ENCODE assay signal across 23 mouse cellular contexts in genomic region chr2:155524378-155524777, GRCm38 (mm10). TPM values are rescaled to one million over a fixed set of nuclear protein-coding genes. Genes with fewer than 3 reads are reported as not detected.
A peak's percentile ranks its signal among the peaks of the same experiment; 100 is the strongest.
DNase-seq lines count a peak whose midpoint lies in the region; ATAC-seq and TF ChIP-seq lines count a peak whose summit lies in the region.
"Had no signal": no experiment of that assay in that cellular context is flagged by ENCODE, and none has a peak within 500 bp of the region (broad histone marks: within the 10 kb centered on the region; RNA-seq: fewer than 3 reads in every experiment).

No protein-coding gene starts in this region.

- H3K9ac ChIP-seq in MEL (ENCODE audit: control insufficient read depth, low read depth, low read length, poor library complexity, severe bottlenecking): no peak overlapping the region
- H3K9ac ChIP-seq: embryonic facial prominence, embryonic 15.5 days; forebrain, embryonic 15.5 days; heart, embryonic 15.5 days; hindbrain, embryonic 14.5 days had no signal

- peaks cover 0 to 33% of the 10 kb centered on the region in 2 experiments; a peak in 2 of 4 replicates for H3K36me3 ChIP-seq in MEL (ENCODE audit: control insufficient read depth in 1 of 2, insufficient read depth in 2 of 2, low read length in 2 of 2)
- no peaks in the 10 kb centered on the region for H3K36me3 ChIP-seq in thymus, adult 2 months (ENCODE audit: control insufficient read depth, insufficient read depth, low read length)
- H3K36me3 ChIP-seq: embryonic facial prominence, embryonic 15.5 days; forebrain, embryonic 15.5 days; heart, embryonic 15.5 days; hindbrain, embryonic 10.5 days had no signal

- H3K79me2 ChIP-seq in MEL (ENCODE audit: control insufficient read depth, insufficient read depth, low read length, poor library complexity): no peaks in the 10 kb centered on the region

- H3K27ac ChIP-seq in MEL (ENCODE audit: control insufficient read depth, low read depth, low read length): peak overlapping the region; percentile 38; the same call in 1 of the 2 replicates
- no peak overlapping the region for H3K27ac ChIP-seq in thymus, adult 2 months (ENCODE audit: control insufficient read depth, insufficient read depth, low read length)
- H3K27ac ChIP-seq: embryonic facial prominence, embryonic 15.5 days; forebrain, embryonic 15.5 days; heart, embryonic 15.5 days; hindbrain, embryonic 10.5 days; hindbrain, embryonic 14.5 days had no signal

- TF ChIP-seq POLR2A in MEL (IDR thresholded peaks at IDR 0.05; ENCODE audit: control insufficient read depth in 1 of 2, insufficient read depth in 1 of 2, low read depth in 1 of 2, low read length in 2 of 2, poor library complexity in 1 of 2): no peak
- TF ChIP-seq POLR2A in thymus, adult 2 months (IDR thresholded peaks at IDR 0.05; ENCODE audit: control insufficient read depth, extremely low read depth, insufficient read depth, low read length, poor library complexity): no peak

- no peak overlapping the region for H3K4me3 ChIP-seq in MEL (ENCODE audit: control insufficient read depth in 1 of 2, insufficient read depth in 1 of 2, low read depth in 2 of 2, low read length in 2 of 2)
- no peak overlapping the region for H3K4me3 ChIP-seq in thymus, adult 2 months (ENCODE audit: control insufficient read depth, insufficient read depth, low read length)
- H3K4me3 ChIP-seq: embryonic facial prominence, embryonic 15.5 days; erythroblast, embryonic 14.5 days; forebrain, embryonic 15.5 days; heart, embryonic 15.5 days; hindbrain, embryonic 10.5 days had no signal

- WGBS in thymus, adult 2 months: 74% methylated on average over 1 of the region's 1 CpGs

- TF ChIP-seq EP300 in MEL (IDR thresholded peaks at IDR 0.05; ENCODE audit: low read depth in 1 of 2, low read length in 2 of 2): peak; percentile 67 to 86

- H3K4me1 ChIP-seq in MEL (ENCODE audit: control insufficient read depth in 1 of 2, insufficient read depth in 2 of 2, low read length in 2 of 2): peaks cover 18 to 20% of the 10 kb centered on the region in 2 experiments
- no peaks in the 10 kb centered on the region for H3K4me1 ChIP-seq in thymus, adult 2 months (replicated peaks; ENCODE audit: control insufficient read depth, insufficient read depth, low read length)
- H3K4me1 ChIP-seq: embryonic facial prominence, embryonic 15.5 days; forebrain, embryonic 15.5 days; heart, embryonic 15.5 days; hindbrain, embryonic 10.5 days had no signal

- H3K27me3 ChIP-seq in MEL (ENCODE audit: control insufficient read depth in 1 of 2, insufficient read depth in 2 of 2, low read length in 2 of 2): no peaks in the 10 kb centered on the region
- H3K27me3 ChIP-seq in thymus, adult 2 months (ENCODE audit: control insufficient read depth, insufficient read depth, low read length): no peaks in the 10 kb centered on the region
- H3K27me3 ChIP-seq: embryonic facial prominence, embryonic 15.5 days; forebrain, embryonic 15.5 days; heart, embryonic 15.5 days had no signal

- ATAC-seq in common myeloid progenitor, adult 5-6 weeks (replicated peaks; ENCODE audit: low read depth, poor library complexity, severe bottlenecking): peak; percentile 56
- ATAC-seq in megakaryocyte-erythroid progenitor cell, adult 5-6 weeks (replicated peaks; ENCODE audit: low FRiP score, low TSS enrichment, poor library complexity, severe bottlenecking): peak; percentile 25; the same call in 1 of the 2 replicates
- ATAC-seq: CD4-positive, CD25-positive, alpha-beta regulatory T cell, adult 4 months; forebrain, embryonic 15.5 days had no signal

- DNase-seq in 3T3-L1 (ENCODE audit: low read depth, low spot score) (peak; percentile 67), MEL (ENCODE audit: low read depth, low spot score) (peak; percentile 80), liver (no peak)
- DNase-seq in thymus, adult 2 months: no peak
- DNase-seq in thymus, postnatal 10 days (ENCODE audit: low spot score in 2 of 2): no peak
- DNase-seq: adrenal gland, adult 2 months; adrenal gland, postnatal 25 days; cerebellum, adult 2 months; cerebellum, postnatal 10 days; embryo, embryonic 11 days; gastrocnemius, postnatal 36 days; heart, adult 18-20 months; heart, postnatal 14 days had no signal

- TF ChIP-seq RAD21 in MEL (IDR thresholded peaks at IDR 0.05; ENCODE audit: low read depth, low read length): no peak

- H3K9me3 ChIP-seq in MEL (replicated peaks; ENCODE audit: insufficient read depth, low read length): no peaks in the 10 kb centered on the region
- H3K9me3 ChIP-seq: embryonic facial prominence, embryonic 15.5 days; forebrain, embryonic 15.5 days; G1E; heart, embryonic 15.5 days; hindbrain, embryonic 10.5 days had no signal

- TF ChIP-seq CTCF in MEL (IDR thresholded peaks at IDR 0.05 in 2 of 3, conservative IDR thresholded peaks at IDR 0.05 in 1 of 3; ENCODE audit: control insufficient read depth in 1 of 3, insufficient read depth in 1 of 3, low read depth in 2 of 3, low read length in 3 of 3, poor library complexity in 1 of 3, severe bottlenecking in 1 of 3): no peak
- no peak for TF ChIP-seq CTCF in thymus, adult 2 months (IDR thresholded peaks at IDR 0.05; ENCODE audit: borderline replicate concordance, control insufficient read depth, extremely low read depth, insufficient read depth, low read length, poor library complexity)

TF ChIP-seq in MEL, 35 proteins besides CTCF, POLR2A, EP300 and RAD21:
- TF ChIP-seq MAFK (IDR thresholded peaks at IDR 0.05; ENCODE audit: borderline replicate concordance, low read depth, low read length): 0 out of 2 replicates have a peak, but pooled peaks have one; percentile 3
- TF ChIP-seq E2F4 (IDR thresholded peaks at IDR 0.05; ENCODE audit: borderline replicate concordance, low read depth, low read length): no peak
- no peak for TF ChIP-seq NRF1 (IDR thresholded peaks at IDR 0.05; ENCODE audit: insufficient read depth, low read depth, low read length, poor library complexity, severe bottlenecking)
- TF ChIP-seq TAL1 (IDR thresholded peaks at IDR 0.05; ENCODE audit: low read length): peak; percentile 23; the same call in 1 of the 2 replicates
- peak; percentile 76 for TF ChIP-seq RCOR1 (IDR thresholded peaks at IDR 0.05; ENCODE audit: low read depth, low read length)
- TF ChIP-seq JUND (IDR thresholded peaks at IDR 0.05; ENCODE audit: low read depth, low read length): peak; percentile 93
- no peak for TF ChIP-seq KAT2A (conservative IDR thresholded peaks at IDR 0.05; ENCODE audit: low read depth, low read length)
- TF ChIP-seq ZC3H11A (IDR thresholded peaks at IDR 0.05; ENCODE audit: low read depth, low read length): no peak
- 0 out of 2 replicates have a peak, but pooled peaks have one; percentile 30 for TF ChIP-seq MYC (IDR thresholded peaks at IDR 0.05; ENCODE audit: low read depth, low read length)
- TF ChIP-seq ETS1 (IDR thresholded peaks at IDR 0.05; ENCODE audit: low read depth, low read length): peak; percentile 91
- peak; percentile 95 for TF ChIP-seq TBP (IDR thresholded peaks at IDR 0.05; ENCODE audit: low read depth, low read length)
- TF ChIP-seq TCF12 (IDR thresholded peaks at IDR 0.05; ENCODE audit: low read depth, low read length): peak; percentile 46
- peak; percentile 83 for TF ChIP-seq GATA1 (IDR thresholded peaks at IDR 0.05; ENCODE audit: low read depth, low read length)
- no peak for TF ChIP-seq NELFE (IDR thresholded peaks at IDR 0.05; ENCODE audit: low read depth, low read length)
TF ChIP-seq in MEL: peak in this region for 9.

RNA-seq across cellular contexts. Expression of gene Ggt7, which starts 6.3 kb away (rescaled TPM):
- 1.3 and 1.8 TPM in 2 replicates for total RNA-seq in MEL (2012; rRNA removed)
- 1 to 10 TPM in 1 of 2 experiments, not detected in 1; 2.1 TPM for polyA plus RNA-seq in MEL (2012; ENCODE audit: insufficient read depth in 1 of 2, insufficient read length in 2 of 2, low read depth in 1 of 2, low replicate concordance in 2 of 2, missing spikeins in 1 of 2)
- 0.19 TPM in 1 of 2 replicates, not detected in the other for total RNA-seq in common myeloid progenitor, adult 5-6 weeks (2017)
- not detected in 2 replicates for total RNA-seq in megakaryocyte-erythroid progenitor cell, adult 5-6 weeks (2014; fragmentation: Nextera tagmentation)
- not detected in 2 replicates for total RNA-seq in megakaryocyte-erythroid progenitor cell, adult 5-6 weeks (2017)
- polyA plus RNA-seq in thymus, adult 2 months (2012; rRNA removed): 35.1 and 42.8 TPM in 2 replicates
- total RNA-seq: G1E had no signal
- polyA plus RNA-seq: erythroblast, embryonic 14.5 days; G1E had no signal

RNA-seq across cellular contexts. Expression of gene Acss2, which starts 6.6 kb away (rescaled TPM):
- total RNA-seq in MEL (2012; rRNA removed): 2.9 and 5.4 TPM in 2 replicates
- polyA plus RNA-seq in MEL (2012; ENCODE audit: insufficient read depth in 1 of 2, insufficient read length in 2 of 2, low read depth in 1 of 2, low replicate concordance in 2 of 2, missing spikeins in 1 of 2): 10 to 100 TPM in 1 of 2 experiments, not detected in 1; 11.0 TPM
- total RNA-seq in common myeloid progenitor, adult 5-6 weeks (2017): 14.9 and 20.4 TPM in 2 replicates
- 33.7 and 36.7 TPM in 2 replicates for total RNA-seq in megakaryocyte-erythroid progenitor cell, adult 5-6 weeks (2014; fragmentation: Nextera tagmentation)
- 27.4 and 37.7 TPM in 2 replicates for total RNA-seq in megakaryocyte-erythroid progenitor cell, adult 5-6 weeks (2017)
- polyA plus RNA-seq in thymus, adult 2 months (2012; rRNA removed): 56.0 and 59.8 TPM in 2 replicates

RNA-seq across cellular contexts. Expression of gene Ncoa6, which starts 50.7 kb away (rescaled TPM):
- total RNA-seq in MEL (2012; rRNA removed): 4.0 and 5.2 TPM in 2 replicates
- 10 to 100 TPM in 1 of 2 experiments, not detected in 1; 29.7 TPM for polyA plus RNA-seq in MEL (2012; ENCODE audit: insufficient read depth in 1 of 2, insufficient read length in 2 of 2, low read depth in 1 of 2, low replicate concordance in 2 of 2, missing spikeins in 1 of 2)
- 13.4 and 25.5 TPM in 2 replicates for total RNA-seq in common myeloid progenitor, adult 5-6 weeks (2017)
- 65.7 and 78.0 TPM in 2 replicates for total RNA-seq in megakaryocyte-erythroid progenitor cell, adult 5-6 weeks (2014; fragmentation: Nextera tagmentation)
- 8.4 and 17.9 TPM in 2 replicates for total RNA-seq in megakaryocyte-erythroid progenitor cell, adult 5-6 weeks (2017)
- polyA plus RNA-seq in thymus, adult 2 months (2012; rRNA removed): 32.8 and 40.5 TPM in 2 replicates

Comparison
In these comparisons a context has a peak if more than half of its experiments do, and no peak if none do; other contexts are left out.
1. DNase-seq: peak in 3T3-L1 (single experiment) and MEL (single experiment); none in thymus, adult 2 months (single experiment), liver (single experiment) and thymus, postnatal 10 days (0 of 2).